Mouse (Mus musculus) bone marrow, adult 2 months (tissue): ENCODE data around the gene Plpp1. TPM values are rescaled to one million over a fixed set of nuclear protein-coding genes. Genes with fewer than 3 reads are reported as not detected.

ENCODE experiments used
- H3K27ac ChIP-seq: fragments of 200-500 bp; 2 replicates; pipeline ENCODE4 v1.5.1; 2012; ENCODE audit warnings: low read depth, mild to moderate bottlenecking, control low read depth, inconsistent platforms, low read length; ENCODE audit not compliant: control insufficient read depth, poor library complexity, insufficient read depth
- H3K4me1 ChIP-seq: fragments of 200-500 bp; 2 replicates; pipeline ENCODE4 v1.6.1; 2011; ENCODE audit warnings: low read length; ENCODE audit not compliant: control insufficient read depth, insufficient read depth
- H3K4me3 ChIP-seq: fragments of 200-500 bp; replicated peaks from 2 replicates; pipeline ENCODE3; 2011; ENCODE audit warnings: mild to moderate bottlenecking, low read depth, low read length, control low read depth; ENCODE audit not compliant: control insufficient read depth
- CTCF ChIP-seq: fragments of 200-500 bp; IDR thresholded peaks from 2 replicates; pipeline ENCODE4 v1.5.1; 2011; ENCODE audit warnings: low read length, control low read depth; ENCODE audit not compliant: control insufficient read depth, insufficient read depth
- POLR2A ChIP-seq: fragments of 200-500 bp; IDR thresholded peaks from 2 replicates; pipeline ENCODE4 v1.6.1; 2011; ENCODE audit warnings: low read depth, mild to moderate bottlenecking, control low read depth, low read length, borderline replicate concordance; ENCODE audit not compliant: control insufficient read depth
- WGBS: fragments of 180-500 bp; shearing (Covaris S2); methylation state at CpG from one replicate; pipeline ENCODE4 v1.1.7; 2018; 5-methylcytosine and 5-hydroxymethylcytosine counted together
- polyA plus RNA-seq: library from polyadenylated mRNA; stranded (reverse); fragments of >200 nt; gene quantifications from 2 replicates; pipeline ENCODE4 v1.2.4, GENCODE M21; 2011; ENCODE audit warnings: low replicate concordance; ENCODE audit not compliant: missing spikeins, insufficient read depth, insufficient read length

The Plpp1 gene
- polyA plus RNA-seq, 1 experiment = 24.0 TPM

- TF ChIP-seq POLR2A (no peak), CTCF (no peak)
- H3K4me1 ChIP-seq = no peaks in the 10 kb centered on the region; the same call in 1 of the 2 replicates
- H3K4me3 ChIP-seq = peak overlapping the region; percentile 83
- peak overlapping the region; percentile 43 for H3K27ac ChIP-seq
- 2% methylated on average over 23 of the region's 23 CpGs for WGBS
These were observed 901 bp downstream of the Plpp1 start for GRCm38 (mm10) chr13:112801381-112802004.

- peak overlapping the region; percentile 52 for H3K4me3 ChIP-seq
- 94% methylated on average over 7 of the region's 7 CpGs for WGBS
- H3K4me1 ChIP-seq = no peaks in the 10 kb centered on the region; the same call in 1 of the 2 replicates
- no peak overlapping the region for H3K27ac ChIP-seq
- TF ChIP-seq POLR2A = no peak
These were observed 2.5 kb downstream of the Plpp1 start for GRCm38 (mm10) chr13:112803106-112803505.

GRCm38 (mm10) chr13:112803661-112804060 lies 3.1 kb downstream of the Plpp1 start:
- 86% methylated on average over 4 of the region's 4 CpGs for WGBS
- Histone ChIP-seq H3K4me1 (no peaks in the 10 kb centered on the region; the same call in 1 of the 2 replicates), H3K27ac (no peak overlapping the region), H3K4me3 (peak overlapping the region; percentile 15)
- no peak for TF ChIP-seq CTCF

- 93% methylated on average over 3 of the region's 3 CpGs for WGBS
- no peaks in the 10 kb centered on the region; the same call in 1 of the 2 replicates for H3K4me1 ChIP-seq
- no peak for TF ChIP-seq CTCF
- TF ChIP-seq POLR2A = no peak
- H3K27ac ChIP-seq = no peak overlapping the region
- H3K4me3 ChIP-seq = no peak overlapping the region
These were observed 4.9 kb downstream of the Plpp1 start for GRCm38 (mm10) chr13:112805529-112805928.

GRCm38 (mm10) chr13:112807936-112808667 lies 7.5 kb downstream of the Plpp1 start:
- 55% methylated on average over 10 of the region's 10 CpGs for WGBS
- TF ChIP-seq CTCF (no peak), POLR2A (no peak)
- Histone ChIP-seq H3K4me1 (no peaks in the 10 kb centered on the region; the same call in 1 of the 2 replicates), H3K27ac (no peak overlapping the region), H3K4me3 (no peak overlapping the region)

- H3K27ac ChIP-seq = no peak overlapping the region
- no peaks in the 10 kb centered on the region; the same call in 1 of the 2 replicates for H3K4me1 ChIP-seq
- H3K4me3 ChIP-seq = no peak overlapping the region
- WGBS = 57% methylated on average over 7 of the region's 7 CpGs
- TF ChIP-seq POLR2A = no peak
- no peak for TF ChIP-seq CTCF
These were observed 9.1 kb downstream of the Plpp1 start for GRCm38 (mm10) chr13:112809504-112810247.

- TF ChIP-seq POLR2A (no peak), CTCF (no peak)
- 46% methylated on average over 4 of the region's 4 CpGs for WGBS
- Histone ChIP-seq H3K4me1 (no peaks in the 10 kb centered on the region; the same call in 1 of the 2 replicates), H3K27ac (no peak overlapping the region), H3K4me3 (no peak overlapping the region)
These were observed 9.7 kb downstream of the Plpp1 start for GRCm38 (mm10) chr13:112810248-112810645.

- no peak overlapping the region for H3K27ac ChIP-seq
- H3K4me1 ChIP-seq = no peaks in the 10 kb centered on the region; the same call in 1 of the 2 replicates
- no peak overlapping the region for H3K4me3 ChIP-seq
- TF ChIP-seq POLR2A (no peak), CTCF (no peak)
- 47% methylated on average over 9 of the region's 9 CpGs for WGBS
These were observed 10.2 kb downstream of the Plpp1 start for GRCm38 (mm10) chr13:112810751-112811150.

- Histone ChIP-seq H3K4me3 (no peak overlapping the region), H3K27ac (no peak overlapping the region), H3K4me1 (peaks cover 2% of the 10 kb centered on the region; the same call in 1 of the 2 replicates)
- WGBS = 67% methylated on average over 8 of the region's 8 CpGs
- TF ChIP-seq CTCF = no peak
- TF ChIP-seq POLR2A = no peak
These were observed 11.3 kb downstream of the Plpp1 start for GRCm38 (mm10) chr13:112811708-112812403.
